Mouse (Mus musculus) bone marrow, adult 2 months (tissue): Measurements from ENCODE around the gene 1110051M20Rik.

Experiments used
- CTCF ChIP-seq: fragments of 200-500 bp; IDR thresholded peaks from 2 replicates; pipeline ENCODE4 v1.5.1; 2011; ENCODE audit warnings: low read length, control low read depth; ENCODE audit not compliant: control insufficient read depth, insufficient read depth
- POLR2A ChIP-seq: fragments of 200-500 bp; IDR thresholded peaks from 2 replicates; pipeline ENCODE4 v1.6.1; 2011; ENCODE audit warnings: low read depth, mild to moderate bottlenecking, control low read depth, low read length, borderline replicate concordance; ENCODE audit not compliant: control insufficient read depth

DNA sequence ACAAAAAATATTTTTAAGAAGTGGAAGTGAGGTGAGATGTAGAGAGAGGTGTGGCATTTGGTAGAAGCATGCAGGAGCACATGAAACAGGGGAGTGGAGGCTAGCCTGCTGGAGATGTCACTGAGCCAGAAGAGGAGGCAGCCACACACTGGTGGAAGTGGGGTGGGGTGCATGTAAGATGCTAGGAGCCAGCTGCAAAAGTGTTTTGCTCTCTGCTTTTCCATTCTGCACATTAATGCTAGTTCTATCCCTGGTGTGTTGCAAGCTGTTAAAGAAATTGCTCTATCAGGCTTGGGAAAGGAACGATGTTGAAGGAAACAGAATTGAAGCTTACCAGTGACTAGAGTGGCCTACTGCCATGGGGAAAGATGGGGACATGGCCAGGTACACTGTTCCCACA is 120.2 kb downstream of the 1110051M20Rik start:
- TF ChIP-seq CTCF = no peak
- no peak for TF ChIP-seq POLR2A
